Mouse (Mus musculus): Measurements from ENCODE around the gene Olfr1202. TPM values are rescaled to one million over a fixed set of nuclear protein-coding genes. Genes with fewer than 3 reads are reported as not detected.

Gene Olfr1202
- not detected for total RNA-seq (2023)

GRCm38 (mm10) chr2:88814196-88814595 is at the start of gene Olfr1202:
Gene Olfr1202 (plus strand): TSS chr2:88814496.

GRCm38 (mm10) chr2:88770388-88770787 is 43.9 kb upstream of the Olfr1202 start, which contains the start of gene Olfr1200:
Gene Olfr1200 (minus strand): TSS chr2:88770488.

GRCm38 (mm10) chr2:88792736-88793135 is 21.6 kb upstream of the Olfr1202 start, which contains the start of gene Olfr1201:
Gene Olfr1201 (plus strand): TSS chr2:88793036.

GRCm38 (mm10) chr2:88829437-88829836 is 15.1 kb downstream of the Olfr1202 start, which contains the start of gene Olfr1205:
Gene Olfr1205 (plus strand): TSS chr2:88829737.

GRCm38 (mm10) chr2:88848992-88849391 is 34.7 kb downstream of the Olfr1202 start, which contains the start of gene Olfr1204:
Gene Olfr1204 (plus strand): TSS chr2:88849292.

GRCm38 (mm10) chr2:88862931-88863330 is 48.6 kb downstream of the Olfr1202 start, which contains the start of gene Olfr1206:
Gene Olfr1206 (plus strand): TSS chr2:88863231.

Other genes starting within 250 kb of the Olfr1202 start
- gene Olfr1189, start 228.0 kb upstream of the Olfr1202 start, total RNA-seq (2023), result not detected
- 0.09 TPM for gene Olfr1191-ps1, start 174.0 kb upstream of the Olfr1202 start, total RNA-seq (2023)
- gene Olfr1192-ps1, start 166.0 kb upstream of the Olfr1202 start, total RNA-seq (2023), result not detected
- not detected for gene Olfr1193, start 138.9 kb upstream of the Olfr1202 start, total RNA-seq (2023)
- gene Olfr1195, start 125.3 kb upstream of the Olfr1202 start, total RNA-seq (2023), result not detected
- gene Olfr1196, start 109.9 kb upstream of the Olfr1202 start, total RNA-seq (2023), result not detected
- not detected for gene Olfr1197, start 82.1 kb upstream of the Olfr1202 start, total RNA-seq (2023)
- gene Olfr1198, start 63.1 kb upstream of the Olfr1202 start, total RNA-seq (2023), result not detected
- gene Olfr1199, start 54.0 kb upstream of the Olfr1202 start, total RNA-seq (2023), result not detected
- gene Olfr1200, start 44.0 kb upstream of the Olfr1202 start, total RNA-seq (2023), result not detected
- not detected for gene Olfr1201, start 21.5 kb upstream of the Olfr1202 start, total RNA-seq (2023)
- gene Olfr1205, start 15.2 kb downstream of the Olfr1202 start, total RNA-seq (2023), result not detected
- not detected for gene Olfr1204, start 34.8 kb downstream of the Olfr1202 start, total RNA-seq (2023)
- gene Olfr1206, start 48.7 kb downstream of the Olfr1202 start, total RNA-seq (2023), result not detected
- not detected for gene Olfr1208, start 87.8 kb downstream of the Olfr1202 start, total RNA-seq (2023)
- not detected for gene Olfr1209, start 100.7 kb downstream of the Olfr1202 start, total RNA-seq (2023)
- gene Olfr1211, start 123.6 kb downstream of the Olfr1202 start, total RNA-seq (2023), result not detected
- not detected for gene Olfr1212, start 139.5 kb downstream of the Olfr1202 start, total RNA-seq (2023)
- gene Gm13762, start 165.8 kb downstream of the Olfr1202 start, total RNA-seq (2023), result not detected
- gene Olfr1214, start 178.2 kb downstream of the Olfr1202 start, total RNA-seq (2023), result not detected
- not detected for gene Olfr1215, start 192.5 kb downstream of the Olfr1202 start, total RNA-seq (2023)
- not detected for gene Olfr1216, start 203.8 kb downstream of the Olfr1202 start, total RNA-seq (2023)
- gene Olfr1217, start 217.6 kb downstream of the Olfr1202 start, total RNA-seq (2023), result not detected
- gene Olfr1218, start 246.7 kb downstream of the Olfr1202 start, total RNA-seq (2023), result not detected

All from CD4-positive naive resting alpha-beta T cell, adult 57 days (primary cell).